Mouse (Mus musculus): ENCODE data around the gene Ptgfrn. TPM values are rescaled to one million over a fixed set of nuclear protein-coding genes. Genes with fewer than 3 reads are reported as not detected.

Gene Ptgfrn
- total and polyA plus RNA-seq, 3 experiments, result not detected

GRCm38 (mm10) chr3:101077710-101078100 is 32.4 kb downstream of the Ptgfrn start:
- DNase-seq (ENCODE audit: low read depth, low spot score), result no peak
- H3K9ac ChIP-seq (ENCODE audit: control insufficient read depth, low read depth, low read length, poor library complexity, severe bottlenecking), result no peak overlapping the region
- H3K36me3 ChIP-seq (ENCODE audit: control insufficient read depth in 1 of 2, insufficient read depth in 2 of 2, low read length in 2 of 2), result no peaks in the 10 kb centered on the region
- no peak overlapping the region for H3K4me3 ChIP-seq (ENCODE audit: control insufficient read depth in 1 of 2, insufficient read depth in 1 of 2, low read depth in 2 of 2, low read length in 2 of 2)
- TF ChIP-seq E2F4 (IDR thresholded peaks at IDR 0.05; ENCODE audit: borderline replicate concordance, low read depth, low read length) (no peak), ELF1 (IDR thresholded peaks at IDR 0.05; ENCODE audit: low read depth, low read length) (no peak)
- H3K9me3 ChIP-seq (replicated peaks; ENCODE audit: insufficient read depth, low read length), result no peaks in the 10 kb centered on the region
- H3K27ac ChIP-seq (ENCODE audit: control insufficient read depth, low read depth, low read length), result no peak overlapping the region
- no peaks in the 10 kb centered on the region for H3K4me1 ChIP-seq (ENCODE audit: control insufficient read depth in 1 of 2, insufficient read depth in 2 of 2, low read length in 2 of 2)
- H3K79me2 ChIP-seq (ENCODE audit: control insufficient read depth, insufficient read depth, low read length, poor library complexity), result no peaks in the 10 kb centered on the region
- H3K27me3 ChIP-seq (ENCODE audit: control insufficient read depth in 1 of 2, insufficient read depth in 2 of 2, low read length in 2 of 2), result no peaks in the 10 kb centered on the region

GRCm38 (mm10) chr3:101076966-101077709 is 32.9 kb downstream of the Ptgfrn start:
- no peaks in the 10 kb centered on the region for H3K4me1 ChIP-seq (ENCODE audit: control insufficient read depth in 1 of 2, insufficient read depth in 2 of 2, low read length in 2 of 2)
- TF ChIP-seq BHLHE40 (IDR thresholded peaks at IDR 0.05; ENCODE audit: borderline replicate concordance, low read depth, low read length), result no peak
- no peak for TF ChIP-seq USF2 (IDR thresholded peaks at IDR 0.05; ENCODE audit: borderline replicate concordance in 1 of 2, insufficient read depth in 1 of 2, low read depth in 1 of 2, low read length in 2 of 2)
- no peak for TF ChIP-seq TCF12 (IDR thresholded peaks at IDR 0.05; ENCODE audit: low read depth, low read length)
- no peak for TF ChIP-seq MAFK (IDR thresholded peaks at IDR 0.05; ENCODE audit: borderline replicate concordance, low read depth, low read length)
- no peak for TF ChIP-seq ZKSCAN1 (IDR thresholded peaks at IDR 0.05; ENCODE audit: low read depth, low read length)
- no peak for TF ChIP-seq HCFC1 (IDR thresholded peaks at IDR 0.05; ENCODE audit: low read depth, low read length)
- TF ChIP-seq SMC3 (IDR thresholded peaks at IDR 0.05; ENCODE audit: low read depth, low read length), result no peak
- no peak for TF ChIP-seq KAT2A (conservative IDR thresholded peaks at IDR 0.05; ENCODE audit: low read depth, low read length)
- no peak for TF ChIP-seq RCOR1 (IDR thresholded peaks at IDR 0.05; ENCODE audit: low read depth, low read length)
- TF ChIP-seq ZNF384 (IDR thresholded peaks at IDR 0.05; ENCODE audit: low read depth, low read length), result no peak
- TF ChIP-seq MEF2A (IDR thresholded peaks at IDR 0.05; ENCODE audit: extremely low read depth, insufficient replicate concordance, low read depth, low read length, poor library complexity, severe bottlenecking), result no peak
- TF ChIP-seq NELFE (IDR thresholded peaks at IDR 0.05; ENCODE audit: low read depth, low read length), result no peak
- no peak for TF ChIP-seq EP300 (IDR thresholded peaks at IDR 0.05; ENCODE audit: low read depth in 1 of 2, low read length in 2 of 2)
- no peak for TF ChIP-seq USF1 (IDR thresholded peaks at IDR 0.05; ENCODE audit: low read depth, low read length)
- TF ChIP-seq TBP (IDR thresholded peaks at IDR 0.05; ENCODE audit: low read depth, low read length), result no peak
- no peak for TF ChIP-seq MXI1 (IDR thresholded peaks at IDR 0.05; ENCODE audit: low read depth, low read length)
- no peak for TF ChIP-seq CTCF (IDR thresholded peaks at IDR 0.05 in 2 of 3, conservative IDR thresholded peaks at IDR 0.05 in 1 of 3; ENCODE audit: control insufficient read depth in 1 of 3, insufficient read depth in 1 of 3, low read depth in 2 of 3, low read length in 3 of 3, poor library complexity in 1 of 3, severe bottlenecking in 1 of 3)
- TF ChIP-seq CHD1 (IDR thresholded peaks at IDR 0.05; ENCODE audit: low read depth, low read length), result no peak
- no peak for TF ChIP-seq UBTF (IDR thresholded peaks at IDR 0.05; ENCODE audit: borderline replicate concordance, insufficient read depth, low read depth, low read length)
- TF ChIP-seq GABPA (IDR thresholded peaks at IDR 0.05; ENCODE audit: low read depth, low read length), result no peak
- no peak for DNase-seq (ENCODE audit: low read depth, low spot score)
- H3K79me2 ChIP-seq (ENCODE audit: control insufficient read depth, insufficient read depth, low read length, poor library complexity), result no peaks in the 10 kb centered on the region
- no peaks in the 10 kb centered on the region for H3K36me3 ChIP-seq (ENCODE audit: control insufficient read depth in 1 of 2, insufficient read depth in 2 of 2, low read length in 2 of 2)
- H3K27me3 ChIP-seq (ENCODE audit: control insufficient read depth in 1 of 2, insufficient read depth in 2 of 2, low read length in 2 of 2), result no peaks in the 10 kb centered on the region
- H3K4me3 ChIP-seq (ENCODE audit: control insufficient read depth in 1 of 2, insufficient read depth in 1 of 2, low read depth in 2 of 2, low read length in 2 of 2), result no peak overlapping the region
- no peak overlapping the region for H3K27ac ChIP-seq (ENCODE audit: control insufficient read depth, low read depth, low read length)
- no peak overlapping the region for H3K9ac ChIP-seq (ENCODE audit: control insufficient read depth, low read depth, low read length, poor library complexity, severe bottlenecking)
- no peaks in the 10 kb centered on the region for H3K9me3 ChIP-seq (replicated peaks; ENCODE audit: insufficient read depth, low read length)
